Mouse (Mus musculus) hindbrain, embryonic 15.5 days (tissue): ENCODE measurements at regions not wholly inside any gene's neighbourhood (a gene's known extent, or its start where the extent isn't known, plus 50 kb on each side); places are given as distances from the start of the nearest gene placed in this dataset.

Experiments used
- ATAC-seq: fragments of 200-750 bp; cut with Nextera tagmentation; 2 replicates; pipeline ENCODE4 v1.8.0; 2017; ENCODE audit warnings: low read depth, moderate number of reproducible peaks, moderate TSS enrichment; ENCODE audit not compliant: low FRiP score
- H3K27ac ChIP-seq: fragments of 300-500 bp; sonication (generic); replicated peaks from 2 replicates; pipeline ENCODE4 v1.5.1; 2015; ENCODE audit warnings: mild to moderate bottlenecking, inconsistent platforms
- H3K27me3 ChIP-seq: fragments of 300-500 bp; sonication (generic); 2 replicates; pipeline ENCODE4 v1.6.1; 2015; ENCODE audit warnings: control low read depth, inconsistent platforms
- H3K36me3 ChIP-seq: fragments of 300-500 bp; sonication (generic); 2 replicates; pipeline ENCODE4 v1.6.1; 2015; ENCODE audit warnings: control low read depth, inconsistent platforms
- H3K4me1 ChIP-seq: fragments of 300-500 bp; sonication (generic); replicated peaks from 2 replicates; pipeline ENCODE4 v1.6.1; 2015; ENCODE audit warnings: control low read depth, inconsistent platforms
- H3K4me2 ChIP-seq: fragments of 300-500 bp; sonication (generic); 2 replicates; pipeline ENCODE4 v1.6.1; 2015; ENCODE audit warnings: moderate library complexity, mild to moderate bottlenecking, inconsistent platforms
- H3K4me3 ChIP-seq: fragments of 300-500 bp; sonication (generic); 2 replicates; pipeline ENCODE4 v1.5.1; 2015; ENCODE audit warnings: mild to moderate bottlenecking, inconsistent platforms
- H3K9ac ChIP-seq: fragments of 300-500 bp; sonication (generic); 2 replicates; pipeline ENCODE4 v1.6.1; 2015; ENCODE audit warnings: inconsistent platforms
- H3K9me3 ChIP-seq: fragments of 300-500 bp; sonication (generic); 2 replicates; pipeline ENCODE4 v1.6.1; 2016; ENCODE audit warnings: control low read depth, inconsistent platforms
- WGBS: fragments of 180-500 bp; shearing (Covaris S2); methylation state at CpG from one replicate; pipeline ENCODE4 v1.1.7; 2015; 5-methylcytosine and 5-hydroxymethylcytosine counted together

DNA sequence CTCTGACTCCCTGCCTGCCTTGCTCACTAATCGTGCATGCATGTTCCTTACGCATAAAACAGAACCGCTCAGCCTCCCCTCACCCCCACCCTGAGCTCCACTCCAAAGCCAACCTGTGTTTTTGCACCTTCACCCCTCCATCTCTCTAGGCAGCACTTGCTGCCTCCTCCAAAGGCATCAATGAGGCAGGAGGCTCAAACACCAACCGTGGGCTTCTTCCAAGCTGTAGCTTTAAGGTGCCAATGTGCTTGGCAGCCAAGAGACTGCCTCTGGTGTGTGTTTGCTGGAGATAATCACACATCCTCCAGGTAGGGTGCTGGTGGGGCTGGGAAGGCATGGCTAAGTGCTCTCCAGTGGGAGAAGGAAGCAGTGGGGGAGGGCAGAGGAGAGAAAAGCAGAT lies 193.3 kb downstream of the Rplp1 start:
- no peaks in the 10 kb centered on the region for H3K9me3 ChIP-seq
- H3K27me3 ChIP-seq = no peaks in the 10 kb centered on the region
- peak overlapping the region; percentile 22; the same call in 1 of the 2 replicates for H3K27ac ChIP-seq
- 27% methylated on average over 4 of the region's 4 CpGs for WGBS
- no peak overlapping the region for H3K4me2 ChIP-seq
- no peaks in the 10 kb centered on the region for H3K36me3 ChIP-seq
- H3K9ac ChIP-seq = no peak overlapping the region
- H3K4me3 ChIP-seq = no peak overlapping the region
- H3K4me1 ChIP-seq = peaks cover 23% of the 10 kb centered on the region
- peak; percentile 51; the same call in 1 of the 2 replicates for ATAC-seq

DNA sequence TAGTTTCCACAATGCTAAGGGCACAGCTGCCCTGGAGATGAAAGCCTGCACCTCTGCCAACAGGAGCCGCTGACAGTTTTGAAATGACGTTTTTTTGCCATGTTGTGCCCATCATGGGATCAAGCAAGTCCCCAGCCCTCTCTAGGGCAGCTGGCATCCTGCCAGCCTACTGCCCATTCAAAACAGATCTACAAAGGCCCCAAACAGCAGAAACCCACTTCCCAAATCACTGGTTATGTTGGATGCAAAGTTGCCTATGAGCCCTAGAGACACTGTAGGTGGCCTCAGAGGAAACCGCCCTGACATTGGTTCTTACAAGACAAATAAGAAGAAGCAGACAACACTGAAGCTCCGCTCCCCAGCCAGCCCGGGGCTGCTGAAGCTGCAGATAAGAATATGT lies 194.1 kb downstream of the Rplp1 start:
- 30% methylated on average over 5 of the region's 5 CpGs for WGBS
- Histone ChIP-seq H3K27ac (peak overlapping the region; percentile 22; the same call in 1 of the 2 replicates), H3K4me1 (peaks cover 23% of the 10 kb centered on the region), H3K9me3 (no peaks in the 10 kb centered on the region), H3K4me3 (no peak overlapping the region), H3K4me2 (0 out of 2 replicates have a peak overlapping the region, but pooled peaks have one; percentile 1), H3K36me3 (no peaks in the 10 kb centered on the region), H3K9ac (no peak overlapping the region), H3K27me3 (no peaks in the 10 kb centered on the region)
- no peak for ATAC-seq

DNA sequence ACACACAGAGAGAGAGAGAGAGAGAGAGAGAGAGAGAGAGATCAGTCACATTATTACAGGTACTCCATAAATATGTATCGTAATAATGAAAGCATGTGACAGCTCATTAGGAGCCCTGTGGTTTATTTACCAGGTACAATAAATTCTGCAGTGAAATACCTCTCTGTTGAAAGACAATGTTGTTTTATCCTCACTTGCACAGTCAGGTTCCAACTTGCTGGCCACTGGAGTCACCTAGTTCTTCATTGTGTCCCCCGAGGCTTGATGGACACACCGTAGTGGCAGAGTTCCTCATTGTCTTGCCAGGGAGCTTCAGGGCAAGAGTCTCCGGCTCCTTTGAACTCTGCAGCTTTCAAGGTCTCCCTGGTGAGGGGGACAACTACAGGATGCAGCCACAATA lies 197.6 kb downstream of the Rplp1 start:
- no peaks in the 10 kb centered on the region for H3K27me3 ChIP-seq
- no peak overlapping the region for H3K4me3 ChIP-seq
- peaks cover 37% of the 10 kb centered on the region for H3K4me1 ChIP-seq
- no peak overlapping the region for H3K27ac ChIP-seq
- no peak overlapping the region for H3K9ac ChIP-seq
- WGBS = 52% methylated on average over 4 of the region's 4 CpGs
- ATAC-seq = no peak
- no peak overlapping the region for H3K4me2 ChIP-seq
- no peaks in the 10 kb centered on the region for H3K36me3 ChIP-seq
- no peaks in the 10 kb centered on the region for H3K9me3 ChIP-seq

DNA sequence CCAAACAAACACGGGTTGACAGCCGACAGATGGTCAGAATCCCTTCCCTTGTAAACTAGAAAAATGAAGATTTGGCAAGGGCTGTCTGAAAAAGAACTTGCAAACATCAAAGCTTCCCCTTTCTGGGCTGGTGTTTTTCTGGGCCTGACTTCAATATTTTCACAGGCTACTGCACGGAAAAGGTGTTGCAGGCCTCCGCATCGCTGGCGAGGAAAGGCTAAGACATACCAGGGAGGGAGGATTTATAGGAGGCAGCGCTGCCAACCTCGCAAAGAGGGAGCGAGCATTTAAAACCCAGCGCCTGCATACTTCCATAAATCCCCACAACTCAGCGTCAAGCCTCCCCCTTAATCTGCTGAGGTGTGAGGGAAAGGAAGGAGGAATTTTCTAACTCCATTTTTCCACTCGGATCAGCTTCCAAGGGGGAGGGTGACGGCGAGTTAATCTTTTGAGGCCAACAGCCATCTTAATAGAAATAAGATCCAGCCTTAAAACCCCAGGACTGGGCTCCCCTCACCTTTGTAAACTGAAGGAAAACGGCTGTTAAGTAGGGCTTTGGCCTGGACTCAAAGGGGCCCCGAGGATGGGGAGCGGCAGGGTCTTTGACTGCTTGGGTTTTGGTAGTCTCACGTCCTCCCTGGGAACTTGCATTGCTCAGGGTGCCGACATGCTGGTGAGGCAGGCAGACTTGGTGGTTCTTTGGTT lies 199.9 kb downstream of the Rplp1 start:
- WGBS = 51% methylated on average over 19 of the region's 19 CpGs

DNA sequence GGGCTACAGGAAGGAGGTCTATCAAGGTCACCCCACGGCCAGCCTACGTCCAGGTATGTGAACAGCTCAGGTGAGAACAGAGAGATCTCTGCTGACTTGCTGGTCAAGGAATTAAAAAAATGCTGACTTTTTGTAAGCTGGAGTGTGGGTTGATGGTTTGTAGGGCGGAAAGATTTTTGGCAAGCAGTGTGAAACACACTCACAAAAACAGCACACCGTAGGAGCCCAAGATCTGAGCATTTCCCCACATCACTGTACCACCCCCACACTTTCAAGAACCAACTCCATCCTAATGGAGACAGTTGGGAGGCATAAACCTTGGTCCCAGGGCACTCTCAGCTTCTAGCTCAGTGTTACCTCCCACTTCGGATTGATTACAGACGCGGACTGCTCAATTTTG lies 200.5 kb downstream of the Rplp1 start:
- Histone ChIP-seq H3K4me1 (peaks cover 17% of the 10 kb centered on the region), H3K27ac (no peak overlapping the region), H3K36me3 (no peaks in the 10 kb centered on the region), H3K9ac (no peak overlapping the region), H3K27me3 (no peaks in the 10 kb centered on the region), H3K4me3 (no peak overlapping the region), H3K9me3 (no peaks in the 10 kb centered on the region), H3K4me2 (no peak overlapping the region)
- WGBS = 73% methylated on average over 7 of the region's 7 CpGs
- no peak for ATAC-seq

More for the DNA sequence above, 199.9 kb downstream of the Rplp1 start:
- Histone ChIP-seq H3K9me3 (no peaks in the 10 kb centered on the region), H3K4me2 (no peak overlapping the region), H3K27ac (0 out of 2 replicates have a peak overlapping the region, but pooled peaks have one; percentile 23), H3K4me1 (peaks cover 17% of the 10 kb centered on the region), H3K36me3 (no peaks in the 10 kb centered on the region), H3K27me3 (no peaks in the 10 kb centered on the region), H3K4me3 (no peak overlapping the region), H3K9ac (no peak overlapping the region)
- no peak; the same call in 1 of the 2 replicates for ATAC-seq

DNA sequence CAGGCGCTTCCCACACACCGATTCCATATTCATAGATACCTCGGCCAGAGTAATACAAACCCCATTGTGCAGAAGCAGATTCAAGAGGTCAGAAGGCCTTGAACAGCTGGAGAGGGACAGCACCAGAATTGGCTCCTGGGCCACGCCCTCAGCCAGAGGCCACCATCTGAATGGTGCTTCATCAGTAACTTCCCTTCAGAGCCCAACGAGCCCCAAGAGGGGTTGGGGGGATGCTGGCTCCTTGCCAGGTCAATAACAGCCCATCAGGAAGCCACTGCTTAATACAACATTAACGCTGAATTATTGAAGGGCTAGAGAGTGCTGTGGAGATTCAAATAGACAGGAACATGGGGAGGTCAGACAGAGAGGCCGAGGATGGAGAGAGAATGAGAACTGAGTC lies 203.0 kb downstream of the Rplp1 start:
- Histone ChIP-seq H3K27me3 (no peaks in the 10 kb centered on the region), H3K4me3 (no peak overlapping the region), H3K9ac (no peak overlapping the region), H3K36me3 (no peaks in the 10 kb centered on the region), H3K27ac (no peak overlapping the region), H3K4me1 (peaks cover 14% of the 10 kb centered on the region), H3K4me2 (no peak overlapping the region), H3K9me3 (no peaks in the 10 kb centered on the region)
- ATAC-seq = no peak
- 40% methylated on average over 7 of the region's 7 CpGs for WGBS

DNA sequence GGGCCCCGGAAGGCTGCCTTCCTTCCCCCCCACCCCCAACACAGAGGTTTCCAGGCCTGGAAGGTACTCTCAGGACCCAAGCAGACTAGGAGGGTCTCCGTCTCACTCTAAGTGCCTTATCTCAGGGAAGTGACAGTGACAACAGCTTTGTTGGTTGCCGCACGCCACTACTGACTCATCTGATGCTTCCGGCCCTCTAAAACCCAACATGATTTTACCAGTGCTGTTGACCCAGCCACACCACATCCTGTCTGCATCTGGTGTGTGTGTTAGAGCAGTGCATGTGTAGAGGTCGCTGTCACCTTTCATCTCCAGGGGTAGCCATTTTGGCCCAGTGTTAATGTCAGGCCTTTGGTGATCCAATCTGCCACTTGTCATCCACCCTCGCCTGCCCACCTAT lies 206.5 kb downstream of the Rplp1 start:
- no peak overlapping the region for H3K27ac ChIP-seq
- H3K4me3 ChIP-seq = no peak overlapping the region
- 0 out of 2 replicates have a peak, but pooled peaks cover 4% of the 10 kb centered on the region for H3K4me1 ChIP-seq
- 0 out of 2 replicates have a peak, but pooled peaks cover 3% of the 10 kb centered on the region for H3K27me3 ChIP-seq
- WGBS = 91% methylated on average over 7 of the region's 7 CpGs
- no peak overlapping the region for H3K9ac ChIP-seq
- no peaks in the 10 kb centered on the region for H3K9me3 ChIP-seq
- no peak for ATAC-seq
- H3K4me2 ChIP-seq = no peak overlapping the region
- H3K36me3 ChIP-seq = no peaks in the 10 kb centered on the region

DNA sequence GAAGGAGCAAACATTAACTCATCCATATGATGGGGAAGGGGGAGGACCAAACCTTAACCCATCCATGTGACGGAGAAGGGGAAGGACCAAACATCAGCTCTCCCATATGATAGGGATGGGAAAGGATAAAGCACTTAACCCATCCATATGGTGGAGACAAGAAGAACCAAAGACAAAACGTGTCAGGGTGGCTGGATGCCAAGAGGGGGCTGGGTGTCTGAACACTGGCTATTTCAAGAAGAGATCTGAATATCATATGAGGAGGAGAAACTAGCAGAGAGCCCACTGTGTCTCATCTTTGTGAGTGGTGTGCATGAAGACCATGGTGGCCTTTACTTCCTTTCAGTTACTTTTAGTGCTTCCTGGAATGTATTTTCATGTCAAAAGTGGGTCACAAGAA lies 207.0 kb downstream of the Rplp1 start:
- Histone ChIP-seq H3K9ac (no peak overlapping the region), H3K27me3 (0 out of 2 replicates have a peak, but pooled peaks cover 3% of the 10 kb centered on the region), H3K4me1 (0 out of 2 replicates have a peak, but pooled peaks cover 4% of the 10 kb centered on the region), H3K36me3 (no peaks in the 10 kb centered on the region), H3K4me2 (no peak overlapping the region), H3K4me3 (no peak overlapping the region), H3K27ac (no peak overlapping the region), H3K9me3 (no peaks in the 10 kb centered on the region)
- WGBS = 70% methylated on average over 2 of the region's 2 CpGs
- no peak for ATAC-seq

DNA sequence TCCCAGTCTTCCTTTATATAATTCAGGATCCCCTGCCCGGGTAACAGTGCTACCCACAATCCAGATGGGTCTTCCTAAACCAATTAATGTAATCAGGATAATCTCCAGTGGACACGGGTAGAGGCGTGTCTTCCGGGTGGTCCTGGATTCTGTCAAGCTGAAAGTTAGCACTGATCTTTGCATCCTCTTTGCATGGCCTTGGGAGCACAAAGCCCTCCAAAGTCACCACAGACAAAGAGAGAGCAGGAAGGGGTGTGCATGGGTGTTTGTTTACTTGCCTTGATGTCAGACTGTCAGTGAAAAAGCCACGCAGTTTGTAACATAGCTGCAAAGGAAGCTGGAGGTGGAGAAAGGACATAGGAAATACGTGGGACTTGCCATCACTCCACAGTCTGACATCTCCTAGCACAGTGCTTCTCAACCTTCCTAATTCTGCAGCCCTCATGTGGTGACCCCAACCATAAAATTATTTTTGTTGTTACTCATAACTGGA lies 208.0 kb downstream of the Rplp1 start:
- no peaks in the 10 kb centered on the region for H3K36me3 ChIP-seq
- 81% methylated on average over 6 of the region's 6 CpGs for WGBS

DNA sequence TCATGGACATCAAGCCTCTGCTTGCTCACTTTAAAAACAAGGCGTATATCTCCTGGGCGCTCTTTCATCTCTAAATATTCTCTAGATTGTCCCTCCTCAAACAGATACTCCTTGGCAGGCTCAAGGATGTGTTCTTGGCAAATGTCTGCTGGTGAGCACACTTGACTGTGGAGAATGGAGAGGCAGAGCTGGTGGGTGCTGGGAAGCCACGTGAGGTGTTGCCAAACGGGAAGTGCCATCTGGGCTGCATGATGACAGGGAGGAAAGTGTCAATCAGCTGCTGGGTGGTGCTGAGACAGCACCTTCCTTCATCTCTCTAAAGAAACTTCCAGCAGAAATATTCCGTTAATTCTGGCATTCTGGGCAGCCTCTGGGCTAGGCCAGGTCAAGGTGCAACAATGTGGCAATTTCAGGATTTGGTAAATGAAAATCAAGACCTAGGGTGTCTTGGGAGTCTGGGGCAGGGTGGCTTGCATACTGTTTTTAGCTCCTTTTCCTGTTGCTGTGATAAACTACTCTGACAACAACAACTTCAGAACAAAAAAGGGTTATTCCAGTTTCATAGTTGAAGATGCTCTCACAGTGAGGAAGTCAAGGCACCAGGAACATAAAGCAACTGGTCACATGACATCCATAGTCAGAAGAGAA lies 208.6 kb downstream of the Rplp1 start:
- Histone ChIP-seq H3K4me1 (0 out of 2 replicates have a peak, but pooled peaks cover 4% of the 10 kb centered on the region), H3K4me2 (no peak overlapping the region), H3K9me3 (no peaks in the 10 kb centered on the region), H3K27me3 (peaks cover 3% of the 10 kb centered on the region; the same call in 1 of the 2 replicates), H3K9ac (no peak overlapping the region), H3K4me3 (no peak overlapping the region), H3K36me3 (no peaks in the 10 kb centered on the region), H3K27ac (no peak overlapping the region)
- WGBS = 80% methylated on average over 5 of the region's 5 CpGs
- no peak for ATAC-seq

More for the DNA sequence above, 208.0 kb downstream of the Rplp1 start:
- H3K27me3 ChIP-seq = 0 out of 2 replicates have a peak, but pooled peaks cover 3% of the 10 kb centered on the region
- H3K9ac ChIP-seq = no peak overlapping the region
- H3K4me2 ChIP-seq = no peak overlapping the region
- no peak overlapping the region for H3K4me3 ChIP-seq
- ATAC-seq = no peak
- H3K9me3 ChIP-seq = no peaks in the 10 kb centered on the region
- no peak overlapping the region for H3K27ac ChIP-seq
- H3K4me1 ChIP-seq = 0 out of 2 replicates have a peak, but pooled peaks cover 4% of the 10 kb centered on the region

DNA sequence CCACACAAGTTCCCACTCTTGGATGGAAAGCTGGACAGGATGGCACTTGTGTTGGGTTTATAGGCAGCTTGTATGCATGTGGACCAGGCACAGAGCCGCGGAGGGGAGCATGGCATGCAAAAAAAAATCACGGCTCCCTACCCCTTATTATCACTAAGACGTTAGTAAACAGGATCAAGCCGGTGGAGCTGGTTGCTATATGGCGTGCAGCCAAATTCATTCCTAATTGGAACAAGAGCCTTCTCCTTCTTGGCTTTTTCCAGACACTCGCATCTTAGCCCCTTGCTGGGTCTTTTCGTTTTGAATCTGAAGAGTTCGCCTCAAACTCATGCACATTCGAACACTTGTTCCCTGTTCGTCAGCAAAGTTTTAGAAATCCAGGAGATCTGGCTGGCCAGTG lies 211.0 kb downstream of the Rplp1 start:
- Histone ChIP-seq H3K4me1 (peaks cover 5% of the 10 kb centered on the region; the same call in 1 of the 2 replicates), H3K27ac (no peak overlapping the region), H3K27me3 (peaks cover 13% of the 10 kb centered on the region), H3K4me2 (no peak overlapping the region), H3K36me3 (no peaks in the 10 kb centered on the region), H3K4me3 (no peak overlapping the region), H3K9me3 (no peaks in the 10 kb centered on the region), H3K9ac (no peak overlapping the region)
- 61% methylated on average over 11 of the region's 11 CpGs for WGBS
- no peak for ATAC-seq

DNA sequence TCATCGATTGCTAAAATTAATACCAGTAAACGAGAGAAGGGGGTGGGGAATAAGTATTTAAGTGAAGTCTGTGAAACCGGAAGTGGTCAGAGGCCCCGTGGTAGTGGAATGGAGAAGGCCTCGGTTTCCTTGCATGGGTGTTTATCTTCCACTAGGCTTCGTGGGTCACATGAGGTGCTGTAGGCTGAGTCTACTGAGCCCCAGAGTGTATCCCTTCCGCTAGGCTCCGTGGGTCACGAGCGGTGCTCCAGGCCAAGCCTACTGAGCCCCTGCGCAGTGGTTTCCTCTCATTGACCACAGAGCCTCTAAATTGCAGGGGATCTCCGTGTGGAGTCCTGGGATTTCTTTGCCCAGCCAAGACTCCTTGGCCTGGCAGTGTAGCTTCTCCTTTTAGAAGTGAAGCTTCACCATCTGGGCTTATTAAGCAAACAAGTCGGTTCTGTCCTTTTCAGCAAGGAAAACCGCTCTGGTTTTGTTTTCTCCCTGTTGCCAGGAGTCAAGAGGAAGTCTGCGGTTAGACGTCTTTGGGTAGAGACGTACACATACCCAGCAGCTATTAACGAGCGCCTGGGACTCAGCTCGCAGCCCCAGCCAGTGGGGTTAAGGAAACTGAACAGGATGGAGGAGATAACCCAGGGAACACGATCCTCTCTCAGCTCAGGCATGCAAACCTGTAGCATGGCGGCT lies 211.9 kb downstream of the Rplp1 start:
- no peak overlapping the region for H3K4me2 ChIP-seq
- WGBS = 79% methylated on average over 22 of the region's 22 CpGs
- no peaks in the 10 kb centered on the region for H3K9me3 ChIP-seq
- H3K9ac ChIP-seq = no peak overlapping the region
- H3K4me1 ChIP-seq = peaks cover 11% of the 10 kb centered on the region
- H3K4me3 ChIP-seq = no peak overlapping the region
- H3K36me3 ChIP-seq = no peaks in the 10 kb centered on the region
- no peak for ATAC-seq
- H3K27me3 ChIP-seq = peaks cover 13% of the 10 kb centered on the region
- no peak overlapping the region for H3K27ac ChIP-seq
